Mouse (Mus musculus): ENCODE data around the gene Cenpo.

Cenpo gene

DNA sequence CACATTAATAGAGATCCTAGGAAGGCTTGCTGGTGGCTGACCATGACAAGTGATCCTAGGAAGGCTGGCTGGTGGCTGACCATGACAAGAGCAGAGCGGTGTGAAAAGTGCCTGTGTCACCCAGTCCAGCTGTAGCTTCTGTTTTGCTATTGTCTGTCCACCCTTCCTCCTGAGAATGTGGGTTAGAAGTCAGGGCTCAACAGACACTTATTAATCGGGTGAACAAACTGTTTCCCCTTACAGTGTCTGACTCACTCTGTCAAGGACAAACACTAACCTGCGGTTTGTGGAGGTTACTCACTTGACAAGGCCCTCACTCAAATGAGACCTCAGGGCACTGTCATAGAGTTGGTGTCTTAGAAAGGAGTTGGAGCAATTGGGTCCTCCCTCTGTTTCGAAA lies 35.4 kb downstream of the Cenpo start:
- no peak for DNase-seq (ENCODE audit: low spot score)

- no peak for DNase-seq (ENCODE audit: low spot score)
Observed at GRCm38 (mm10) chr12:4194643-4195042, 39.5 kb downstream of the Cenpo start.

- peak; percentile 52 for DNase-seq (ENCODE audit: low spot score)
Observed at GRCm38 (mm10) chr12:4193025-4193740, 40.9 kb downstream of the Cenpo start.

DNA sequence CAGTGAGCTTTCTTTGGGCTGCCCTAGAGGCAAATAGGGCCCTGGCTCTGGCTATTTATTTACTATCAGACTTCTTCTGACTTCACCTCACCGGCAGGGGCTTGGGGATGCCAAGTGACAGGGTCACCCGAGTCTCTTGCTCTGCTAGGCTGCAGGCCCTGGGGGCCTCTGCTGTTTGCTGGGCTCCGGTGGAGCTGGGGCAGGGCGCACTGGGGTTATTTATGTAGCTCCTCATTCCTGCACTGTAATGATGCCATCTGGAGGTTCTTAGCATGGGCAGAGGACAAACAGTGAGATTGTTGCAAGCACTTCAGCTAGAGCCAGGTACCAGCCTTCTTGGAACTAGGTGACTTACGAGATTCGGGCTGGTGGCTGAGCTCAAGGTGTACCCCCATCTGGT lies 41.6 kb downstream of the Cenpo start:
- no peak for DNase-seq (ENCODE audit: low spot score)

DNA sequence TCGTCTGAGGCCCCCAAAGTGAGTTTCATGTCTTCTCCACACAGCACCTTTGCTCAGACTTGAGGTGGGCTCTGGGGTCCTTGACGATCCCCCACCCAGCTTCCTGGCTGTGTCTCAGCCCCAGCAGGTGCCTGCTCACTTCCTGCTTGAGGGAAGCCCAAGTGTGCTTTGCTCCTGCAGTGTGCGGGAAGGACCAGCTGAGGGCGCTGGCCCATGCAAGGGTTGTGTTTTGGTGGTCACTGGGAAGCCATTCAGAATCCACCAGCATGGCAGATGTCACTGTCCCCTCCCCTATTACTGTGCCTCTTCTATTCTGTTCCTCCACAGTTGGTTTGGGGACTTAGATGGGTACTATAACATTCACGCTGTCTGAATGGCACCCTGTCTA lies 45.0 kb downstream of the Cenpo start:
- DNase-seq (ENCODE audit: low spot score) = peak; percentile 63

- DNase-seq (ENCODE audit: low spot score) = peak; percentile 62
Observed at GRCm38 (mm10) chr12:4188171-4189059, 45.7 kb downstream of the Cenpo start.

GRCm38 (mm10) chr12:4184648-4185047 lies 49.4 kb downstream of the Cenpo start:
- peak; percentile 33 for DNase-seq (ENCODE audit: low spot score)

GRCm38 (mm10) chr12:4180507-4180906 lies 53.6 kb downstream of the Cenpo start:
- no peak for DNase-seq (ENCODE audit: low spot score)

- DNase-seq (ENCODE audit: low spot score) = no peak
Observed at GRCm38 (mm10) chr12:4179671-4180233, 54.3 kb downstream of the Cenpo start.

DNA sequence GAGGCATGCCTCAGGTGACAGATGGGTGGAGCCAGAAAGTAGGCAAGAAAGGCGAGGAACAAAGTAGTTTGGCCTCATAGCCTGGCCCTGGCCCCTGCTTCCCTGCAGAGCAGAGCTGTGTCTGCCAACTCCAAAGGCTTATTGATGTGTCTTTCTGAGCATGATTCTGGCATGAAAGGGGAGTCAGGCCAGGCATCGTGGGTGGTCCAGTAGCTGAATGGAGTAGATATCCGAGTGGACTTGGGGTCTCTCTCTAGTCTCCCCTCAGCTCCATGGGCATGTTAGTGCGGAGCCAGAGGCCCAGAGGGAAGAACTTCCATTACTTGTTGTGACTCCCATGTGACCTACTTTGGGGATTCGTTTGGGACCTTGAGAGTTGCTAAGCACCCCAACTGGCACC lies 55.3 kb downstream of the Cenpo start:
- DNase-seq (ENCODE audit: low spot score) = peak; percentile 45

GRCm38 (mm10) chr12:4173108-4173790 lies 60.8 kb downstream of the Cenpo start:
- no peak for DNase-seq (ENCODE audit: low spot score)

- DNase-seq (ENCODE audit: low spot score) = no peak
Observed at GRCm38 (mm10) chr12:4169622-4170021, 64.5 kb downstream of the Cenpo start.

- DNase-seq (ENCODE audit: low spot score) = no peak
Observed at GRCm38 (mm10) chr12:4169058-4169457, 65.0 kb downstream of the Cenpo start.

DNA sequence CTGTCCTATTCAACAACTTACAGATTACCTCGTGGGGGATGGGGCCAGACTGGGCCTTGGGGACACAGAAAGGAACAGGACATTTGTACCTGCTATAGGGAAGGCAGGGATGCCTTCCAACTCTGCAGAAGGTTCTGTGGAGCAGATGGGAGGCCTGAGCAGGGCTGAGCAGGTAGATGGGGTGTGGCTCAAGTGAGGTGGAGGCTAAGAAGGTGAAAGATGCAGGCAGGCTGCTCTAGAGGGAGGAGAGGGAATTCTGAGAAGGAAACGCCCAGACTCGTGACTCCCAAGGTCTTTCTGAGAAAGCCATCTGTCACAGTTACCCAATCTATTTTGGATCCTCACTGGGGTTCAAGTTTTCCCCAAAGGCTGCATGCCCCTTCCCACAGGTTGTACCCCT lies 67.1 kb downstream of the Cenpo start:
- no peak for DNase-seq (ENCODE audit: low spot score)

GRCm38 (mm10) chr12:4162886-4163285 lies 71.2 kb downstream of the Cenpo start:
- DNase-seq (ENCODE audit: low spot score) = no peak

DNA sequence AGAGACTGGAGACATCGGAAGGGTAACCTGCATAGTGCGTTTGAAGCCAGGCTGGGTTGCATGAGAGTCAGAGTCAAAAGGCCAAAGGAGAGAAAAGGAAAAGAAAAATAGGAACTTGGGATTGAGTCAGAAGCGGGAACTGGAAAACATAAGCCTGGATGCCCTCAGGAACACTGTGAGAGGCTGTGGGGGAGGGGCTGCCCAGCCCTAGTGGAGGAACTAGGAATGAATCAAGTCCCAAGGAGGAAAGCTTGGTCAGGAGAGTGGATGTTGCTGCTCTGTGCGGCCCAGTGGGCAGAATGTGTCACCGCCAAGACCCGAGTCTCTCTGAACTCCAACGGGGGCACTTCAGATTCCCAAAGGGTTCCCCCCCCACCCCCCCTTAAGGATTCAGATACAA lies 73.8 kb downstream of the Cenpo start:
- peak; percentile 34 for DNase-seq (ENCODE audit: low spot score)

GRCm38 (mm10) chr12:4158868-4159632 lies 75.0 kb downstream of the Cenpo start:
- DNase-seq (ENCODE audit: low spot score) = no peak

- no peak for DNase-seq (ENCODE audit: low spot score)
Observed at GRCm38 (mm10) chr12:4158179-4158578, 75.9 kb downstream of the Cenpo start.

- DNase-seq (ENCODE audit: low spot score) = no peak
Observed at GRCm38 (mm10) chr12:4157466-4157865, 76.6 kb downstream of the Cenpo start.

- no peak for DNase-seq (ENCODE audit: low spot score)
Observed at GRCm38 (mm10) chr12:4151969-4152368, 82.1 kb downstream of the Cenpo start.

DNA sequence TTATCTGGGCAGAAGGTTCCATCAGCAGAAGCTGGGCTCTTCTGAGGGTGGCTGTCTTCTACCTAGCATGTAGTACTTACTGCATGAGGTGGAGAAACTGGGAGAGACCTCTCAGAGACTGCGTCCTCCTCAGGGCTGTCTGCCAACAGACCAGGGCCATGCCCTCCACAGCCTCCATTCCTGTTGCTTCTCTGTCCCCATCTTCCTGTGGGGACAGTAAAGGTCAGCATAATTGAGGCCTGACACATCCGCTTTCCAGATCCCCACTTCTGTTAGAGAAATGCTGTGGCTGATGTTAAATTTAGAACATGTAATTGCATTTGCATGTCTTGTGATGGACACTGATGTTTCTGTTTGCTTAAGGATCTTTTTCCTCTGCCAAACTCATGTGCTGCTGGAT lies 83.2 kb downstream of the Cenpo start:
- no peak for DNase-seq (ENCODE audit: low spot score)
